Mouse (Mus musculus) megakaryocyte, adult 5-6 weeks (primary cell): ENCODE results near the gene Ecsit. TPM values are rescaled to one million over a fixed set of nuclear protein-coding genes. Genes with fewer than 3 reads are reported as not detected.

Experiments used
- ATAC-seq: 2 replicates; pipeline ENCODE4 v1.8.0; 2016; ENCODE audit warnings: mild to moderate bottlenecking, inconsistent platforms; ENCODE audit not compliant: poor library complexity, severe bottlenecking
- total RNA-seq, 2 experiments: library from RNA; stranded (forward) in 1 of 2; stranded (reverse) in 1 of 2; fragments of 153-499, 151-499 nt in 1 of 2; fragments of 221-1000, 200-1000 nt in 1 of 2; gene quantifications; 2 replicates each; pipeline versions ENCODE4 v1.2.3 to v1.2.4; 2015 to 2017

Gene Ecsit
- total RNA-seq (2015) (3.9 and 5.0 TPM in 2 replicates), total RNA-seq (2017) (10.8 and 11.1 TPM in 2 replicates)

- ATAC-seq, result peak; percentile 100
These were observed at the start of gene Ecsit for GRCm38 (mm10) chr9:22085022-22085834. Gene Ecsit, minus strand, starts transcription at chr9:22085438.

DNA sequence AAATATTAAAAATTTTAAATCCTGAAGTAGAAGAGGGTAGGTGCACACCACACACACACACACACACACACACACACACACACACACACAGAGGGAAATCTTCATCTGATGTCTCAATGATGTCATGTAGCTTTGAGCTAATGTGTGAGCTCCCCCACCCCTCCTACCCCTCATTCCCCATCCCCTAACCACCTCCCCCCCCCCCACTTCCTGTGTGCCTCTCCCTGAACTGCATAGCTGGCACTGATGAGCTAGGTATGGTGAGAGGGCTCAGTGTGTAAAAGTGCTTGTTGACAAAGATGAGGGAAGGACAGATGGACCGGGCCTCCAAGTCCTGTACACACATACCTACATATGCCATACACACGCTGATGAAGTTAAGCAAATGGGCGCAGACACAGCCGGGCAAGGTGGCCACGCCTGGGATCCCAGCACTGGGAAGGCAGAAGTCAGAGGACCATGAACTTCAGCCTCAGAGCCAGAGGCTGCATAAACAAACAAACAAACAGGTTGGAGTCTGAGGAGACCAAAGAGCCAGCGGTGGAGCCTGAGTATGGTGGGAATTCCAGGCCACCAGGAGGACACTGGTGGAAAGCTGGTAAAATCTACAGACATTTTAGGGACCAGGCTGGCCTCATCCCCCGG, 49.1 kb upstream of the Ecsit start:
- no peak for ATAC-seq

GRCm38 (mm10) chr9:22132220-22132619, 47.0 kb upstream of the Ecsit start:
- ATAC-seq, result no peak

GRCm38 (mm10) chr9:22131226-22131981, 46.2 kb upstream of the Ecsit start:
- ATAC-seq, result peak; percentile 74

DNA sequence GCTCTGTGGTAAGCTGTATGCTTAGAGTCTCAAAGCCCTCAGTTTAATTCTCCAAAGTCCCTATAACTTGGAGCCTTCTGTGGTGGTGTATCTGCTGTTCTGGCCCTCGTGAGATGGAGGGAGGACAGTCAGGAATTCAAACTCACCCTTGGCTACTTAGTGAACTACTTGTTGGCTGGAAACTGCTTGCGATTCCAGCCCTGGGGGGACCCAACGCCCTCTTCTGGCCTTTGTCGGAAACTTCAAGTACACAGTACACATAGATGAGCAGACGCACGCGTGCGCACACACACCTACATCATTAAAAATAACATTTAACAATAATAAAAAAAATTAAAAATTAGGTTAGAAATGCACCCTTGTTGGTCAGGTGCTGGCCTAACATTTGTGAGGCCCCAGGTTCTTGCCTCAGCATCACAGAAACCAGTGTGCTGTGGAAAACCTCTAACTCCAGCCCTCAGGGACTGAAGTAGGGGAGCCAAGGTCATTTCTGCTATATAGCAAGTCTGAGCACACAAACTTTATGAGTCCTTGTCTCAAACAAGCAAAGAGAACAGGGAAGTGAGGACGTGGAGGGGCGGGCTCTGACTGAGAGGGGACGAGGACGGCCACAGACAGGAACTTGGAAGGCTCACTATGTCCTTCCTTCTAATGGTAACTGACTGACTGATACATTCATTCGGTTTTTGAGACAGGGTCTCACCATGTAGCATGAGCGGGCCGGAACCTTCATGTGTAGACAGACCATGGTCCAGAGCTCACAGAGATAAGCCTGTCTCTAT, 40.2 kb upstream of the Ecsit start:
- ATAC-seq, result peak; percentile 73

GRCm38 (mm10) chr9:22124169-22124568, 38.9 kb upstream of the Ecsit start:
- ATAC-seq, result no peak

- ATAC-seq, result peak; percentile 5; the same call in 1 of the 2 replicates
These were observed 37.9 kb upstream of the Ecsit start for GRCm38 (mm10) chr9:22123069-22123609.

- ATAC-seq, result peak; percentile 41
These were observed 36.8 kb upstream of the Ecsit start for GRCm38 (mm10) chr9:22122005-22122404.

DNA sequence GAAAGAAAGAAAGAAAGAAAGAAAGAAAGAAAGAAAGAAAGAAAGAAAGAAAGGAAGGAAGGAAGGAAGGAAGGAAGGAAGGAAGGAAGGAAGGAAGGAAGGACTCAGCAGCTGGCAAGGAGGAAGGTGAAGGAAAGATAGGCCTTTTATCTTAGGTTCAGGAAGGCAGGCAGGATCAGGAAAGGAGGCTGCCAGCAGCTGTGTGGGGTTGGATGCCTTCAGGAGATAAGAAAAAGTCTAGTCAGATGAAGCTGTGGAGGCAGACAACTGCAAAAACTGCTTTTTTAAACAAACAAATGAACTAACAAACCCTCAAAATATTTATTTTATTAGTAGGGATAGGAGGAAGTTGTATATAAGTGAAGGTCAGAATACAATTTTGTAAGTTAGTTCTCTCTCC, 36.3 kb upstream of the Ecsit start:
- no peak for ATAC-seq

- peak; percentile 42 for ATAC-seq
These were observed 34.3 kb upstream of the Ecsit start for GRCm38 (mm10) chr9:22119543-22119942.

- ATAC-seq, result peak; percentile 47
These were observed 32.7 kb upstream of the Ecsit start for GRCm38 (mm10) chr9:22117754-22118456.

GRCm38 (mm10) chr9:22116740-22117426, 31.6 kb upstream of the Ecsit start, which contains the start of gene Elof1:
Gene Elof1, minus strand, starts transcription at chr9:22117172.
- peak; percentile 85 for ATAC-seq

DNA sequence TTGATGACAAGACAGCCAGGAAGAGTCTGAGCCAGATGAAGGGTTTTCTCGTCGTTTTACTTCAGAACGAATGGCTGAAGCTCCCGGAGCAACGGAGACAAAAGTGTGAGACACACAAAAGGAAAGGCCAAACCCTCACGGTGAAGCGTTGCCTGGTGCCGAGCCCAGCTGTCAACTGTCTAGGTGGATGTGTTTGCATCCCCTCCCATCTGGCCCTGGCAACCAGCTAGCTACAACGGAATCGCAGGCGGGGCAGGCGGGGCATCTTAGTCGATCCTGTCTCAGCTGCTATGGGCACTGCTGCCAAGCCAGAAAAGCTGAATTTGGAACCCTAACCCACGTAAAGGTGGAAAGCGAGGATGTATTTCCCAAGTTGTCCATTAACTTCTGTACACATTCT, 30.8 kb upstream of the Ecsit start:
- ATAC-seq, result no peak

DNA sequence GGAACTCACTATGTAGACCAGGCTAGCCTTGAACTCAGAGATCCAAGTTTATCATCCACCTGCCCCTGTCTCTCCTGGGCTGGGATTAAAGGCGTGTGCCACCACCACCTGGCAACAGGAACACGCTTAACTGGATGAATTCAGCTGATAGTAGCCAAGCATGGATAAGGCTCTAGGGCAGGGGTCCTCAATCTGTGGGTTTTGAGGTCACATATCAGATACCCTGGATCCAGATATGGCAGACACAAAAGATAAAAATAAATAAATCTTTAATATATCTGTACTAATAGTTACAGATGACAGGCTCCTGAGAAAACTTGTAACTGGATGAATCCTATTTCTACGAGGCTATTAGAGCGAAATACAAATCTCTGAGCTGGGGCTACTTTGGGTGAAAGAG, 30.4 kb upstream of the Ecsit start:
- no peak for ATAC-seq

- ATAC-seq, result no peak
These were observed 23.0 kb upstream of the Ecsit start for GRCm38 (mm10) chr9:22108194-22108593.

DNA sequence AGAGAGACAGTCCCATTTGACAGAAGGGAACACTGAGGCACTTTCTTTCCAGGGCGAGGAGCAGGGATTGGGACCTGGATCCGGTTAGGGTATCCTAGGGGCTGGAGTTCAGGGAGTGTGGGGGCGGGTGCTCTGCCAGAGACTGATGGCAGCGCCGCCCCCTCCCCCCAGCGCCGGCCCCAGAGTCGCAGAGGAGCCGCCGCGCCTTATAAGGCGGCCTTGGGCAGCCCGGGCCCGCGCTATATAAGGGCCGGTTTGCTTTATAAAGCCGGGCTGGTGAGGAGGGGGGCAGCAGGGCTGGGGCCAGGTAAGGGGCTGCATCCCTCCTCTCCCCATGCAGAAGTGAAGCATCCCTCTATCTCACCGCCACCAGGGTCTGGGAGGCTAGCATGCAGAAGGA, 14.7 kb upstream of the Ecsit start:
- no peak for ATAC-seq

GRCm38 (mm10) chr9:22098993-22099696, 13.9 kb upstream of the Ecsit start, which contains the start of gene Cnn1:
Gene Cnn1, plus strand, starts transcription at chr9:22099216.
- no peak for ATAC-seq

- ATAC-seq, result peak; percentile 100
These were observed 10.6 kb upstream of the Ecsit start for GRCm38 (mm10) chr9:22095854-22096307.
